Mouse (Mus musculus) lung, postnatal 10 days (tissue): ENCODE results near the gene Rps27l.

Source experiments
- DNase-seq: peaks from one replicate; pipeline ENCODE4 v3.0.0; 2021

Rps27l gene

GRCm38 (mm10) chr9:66920488-66921279 lies 25.2 kb upstream of the Rps27l start:
- DNase-seq, result no peak

- peak; percentile 24 for DNase-seq
These were observed 23.8 kb upstream of the Rps27l start for GRCm38 (mm10) chr9:66922076-66922475.

- DNase-seq, result no peak
These were observed 20.0 kb upstream of the Rps27l start for GRCm38 (mm10) chr9:66925853-66926252.

- no peak for DNase-seq
These were observed 18.0 kb upstream of the Rps27l start for GRCm38 (mm10) chr9:66927696-66928402.

- DNase-seq, result no peak
These were observed 15.5 kb upstream of the Rps27l start for GRCm38 (mm10) chr9:66930351-66930750.

- no peak for DNase-seq
These were observed 11.7 kb upstream of the Rps27l start for GRCm38 (mm10) chr9:66933869-66934808.

- DNase-seq, result peak; percentile 60
These were observed 8.4 kb upstream of the Rps27l start for GRCm38 (mm10) chr9:66937507-66937906.

GRCm38 (mm10) chr9:66938836-66939235 lies 7.0 kb upstream of the Rps27l start:
- peak; percentile 75 for DNase-seq

- DNase-seq, result no peak
These were observed 725 bp upstream of the Rps27l start for GRCm38 (mm10) chr9:66945161-66945560.

GRCm38 (mm10) chr9:66948536-66948935 lies 2.6 kb downstream of the Rps27l start:
- no peak for DNase-seq

GRCm38 (mm10) chr9:66952321-66952720 lies 6.4 kb downstream of the Rps27l start:
- no peak for DNase-seq

GRCm38 (mm10) chr9:66952886-66953285 lies 7.0 kb downstream of the Rps27l start:
- no peak for DNase-seq

- no peak for DNase-seq
These were observed 11.6 kb downstream of the Rps27l start for GRCm38 (mm10) chr9:66957451-66957850.

- no peak for DNase-seq
These were observed 15.6 kb downstream of the Rps27l start for GRCm38 (mm10) chr9:66961478-66961877.

- peak; percentile 51 for DNase-seq
These were observed 21.6 kb downstream of the Rps27l start for GRCm38 (mm10) chr9:66967492-66967891.

- DNase-seq, result no peak
These were observed 25.2 kb downstream of the Rps27l start for GRCm38 (mm10) chr9:66971116-66971515.

GRCm38 (mm10) chr9:66974721-66975225 lies 28.9 kb downstream of the Rps27l start:
- peak; percentile 93 for DNase-seq

- peak; percentile 98 for DNase-seq
These were observed 29.4 kb downstream of the Rps27l start, which contains the start of gene Lactb for GRCm38 (mm10) chr9:66975239-66975645. Gene Lactb (minus strand): TSS chr9:66975484.

- DNase-seq, result no peak
These were observed 31.2 kb downstream of the Rps27l start for GRCm38 (mm10) chr9:66977121-66977520.

GRCm38 (mm10) chr9:66977982-66978381 lies 32.1 kb downstream of the Rps27l start:
- no peak for DNase-seq

- DNase-seq, result no peak
These were observed 32.6 kb downstream of the Rps27l start for GRCm38 (mm10) chr9:66978468-66978867.

GRCm38 (mm10) chr9:66980458-66980857 lies 34.6 kb downstream of the Rps27l start:
- peak; percentile 87 for DNase-seq

- DNase-seq, result no peak
These were observed 36.2 kb downstream of the Rps27l start for GRCm38 (mm10) chr9:66982085-66982484.
